Mouse (Mus musculus) C2C12 (cell line): ENCODE data around the gene Kif26a.

ENCODE experiments used
- CTCF ChIP-seq: IDR thresholded peaks from one replicate; pipeline ENCODE4 v1.5.1; 2011; ENCODE audit not compliant: control insufficient read depth, insufficient read depth, insufficient read length
- MYOD1 ChIP-seq: IDR thresholded peaks from one replicate; pipeline ENCODE4 v1.6.1; 2011; ENCODE audit warnings: low read depth; ENCODE audit not compliant: control insufficient read depth, insufficient read length

DNA sequence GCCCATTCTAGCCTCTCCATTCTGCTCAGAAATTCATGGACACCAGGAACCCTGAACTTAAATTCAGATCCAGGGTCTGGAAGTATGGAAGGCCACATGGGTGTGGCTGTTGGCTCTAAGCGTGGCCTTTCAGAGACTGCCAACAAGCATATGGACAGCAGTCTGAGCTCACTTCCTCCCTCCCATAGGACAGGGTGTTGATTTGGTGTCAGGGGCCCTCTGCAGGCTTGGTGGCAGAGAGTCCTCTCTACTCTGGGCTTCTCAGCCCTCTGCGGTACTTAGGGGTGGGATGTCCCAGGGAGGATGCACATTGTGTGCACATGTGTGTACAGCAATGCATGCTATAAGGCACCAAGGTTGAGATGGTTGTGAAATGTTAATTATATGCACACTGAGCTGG lies 54.0 kb downstream of the Kif26a start:
- no peak for TF ChIP-seq CTCF
- TF ChIP-seq MYOD1 = no peak
